Mouse (Mus musculus) left cerebral cortex, postnatal 36 days (tissue): ENCODE data around the gene Srebf1. TPM values are rescaled to one million over a fixed set of nuclear protein-coding genes. Genes with fewer than 3 reads are reported as not detected.

Experiments used
- DNase-seq, 2 experiments: peaks; one replicate each; pipeline ENCODE4 v3.0.0; 2021 to 2022; ENCODE audit warnings: low spot score in 2 of 2, mixed read lengths in 1 of 2
- intact Hi-C: fragments of 180-260 bp; cut with DNase I; formaldehyde crosslinking; loops from one replicate; pipeline ENCODE4 v1.15.1; 2025
- total RNA-seq, 2 experiments: library from RNA; stranded (reverse); gene quantifications; 2 replicates each; pipeline ENCODE4 v1.2.3; 2021

Gene Srebf1
- total RNA-seq, 2 experiments from 2014 or later, result 48.2 to 63.2 TPM

DNA sequence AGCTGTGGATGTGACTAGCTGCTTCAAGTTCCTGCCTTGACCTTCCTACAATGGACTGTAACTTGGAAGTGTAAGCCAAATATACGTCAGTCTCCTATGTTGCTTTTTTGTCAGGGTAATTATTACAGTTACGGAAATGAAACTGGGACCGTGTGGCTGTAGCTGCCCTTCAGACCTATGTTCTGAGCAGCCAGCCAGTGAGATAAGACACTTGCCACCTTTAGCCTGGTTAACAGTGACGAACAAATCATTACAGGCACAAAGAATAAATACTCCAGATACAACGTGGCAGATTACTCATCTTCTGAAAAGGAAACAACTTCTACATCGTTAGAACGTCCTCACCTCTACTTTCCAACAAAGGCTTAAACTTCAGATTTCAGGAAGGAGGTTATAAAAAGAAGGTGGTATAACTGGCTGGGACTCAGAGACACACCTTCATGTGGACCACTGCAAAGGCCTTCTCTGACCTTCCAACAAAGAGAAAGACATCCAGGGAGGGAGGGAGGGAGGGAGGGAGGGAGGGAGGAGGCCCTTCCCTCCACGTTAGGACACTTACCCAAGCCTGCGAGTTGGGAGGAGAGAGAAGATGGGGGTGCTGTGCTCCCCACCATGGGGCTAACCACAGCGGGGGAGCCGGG lies 22.2 kb upstream of the Srebf1 start:
- intact Hi-C loops, result no loop called here
- no peak for DNase-seq

DNA sequence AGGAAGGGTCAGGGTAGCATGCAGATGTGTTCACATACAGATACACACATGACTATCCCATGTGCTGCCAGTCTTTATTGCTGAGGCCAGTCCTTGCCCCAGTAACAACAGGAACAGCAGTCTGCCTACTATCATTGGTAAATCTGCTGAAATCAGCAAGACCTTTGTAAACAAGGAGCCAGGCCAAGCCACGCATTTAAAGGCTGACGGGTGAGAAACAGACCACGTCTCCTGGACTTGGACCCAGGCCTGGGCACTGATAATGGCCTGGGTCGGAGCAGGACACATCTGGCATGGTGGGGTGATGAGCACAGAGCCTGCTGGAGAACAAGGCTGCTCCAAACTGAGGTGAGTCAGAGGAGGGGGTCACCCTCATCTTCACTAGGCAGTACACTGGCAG lies 18.1 kb upstream of the Srebf1 start:
- intact Hi-C loops, result no loop called here
- no peak for DNase-seq

GRCm38 (mm10) chr11:60235351-60235750 lies 13.0 kb upstream of the Srebf1 start:
- no peak for DNase-seq
- intact Hi-C loops, result no loop called here

GRCm38 (mm10) chr11:60233235-60233634 lies 10.9 kb upstream of the Srebf1 start:
- no peak for DNase-seq
- intact Hi-C loops, result no loop called here

GRCm38 (mm10) chr11:60232441-60233058 lies 10.2 kb upstream of the Srebf1 start:
- no peak for DNase-seq
- intact Hi-C loops, result no loop called here

DNA sequence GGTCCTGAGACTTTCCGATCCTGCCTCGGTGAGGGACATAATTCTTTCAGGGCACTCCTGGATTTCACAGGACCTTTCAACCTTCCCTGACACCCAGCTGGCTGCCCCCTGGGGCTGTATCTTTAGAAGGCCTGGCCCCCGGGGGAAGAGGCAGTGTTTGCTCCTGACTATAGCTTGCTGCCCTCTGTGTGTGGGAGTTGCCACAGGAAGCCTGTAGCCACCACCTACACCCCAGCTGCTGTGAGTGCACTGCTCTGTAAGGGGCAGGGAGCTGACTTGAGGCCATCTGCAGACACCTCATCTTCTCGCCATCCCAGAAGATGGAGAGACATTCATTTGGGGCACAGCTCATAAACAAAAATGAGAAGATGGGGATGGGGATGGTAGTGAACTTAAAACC lies 9.6 kb upstream of the Srebf1 start:
- DNase-seq, result no peak
- intact Hi-C loops, result no loop called here

DNA sequence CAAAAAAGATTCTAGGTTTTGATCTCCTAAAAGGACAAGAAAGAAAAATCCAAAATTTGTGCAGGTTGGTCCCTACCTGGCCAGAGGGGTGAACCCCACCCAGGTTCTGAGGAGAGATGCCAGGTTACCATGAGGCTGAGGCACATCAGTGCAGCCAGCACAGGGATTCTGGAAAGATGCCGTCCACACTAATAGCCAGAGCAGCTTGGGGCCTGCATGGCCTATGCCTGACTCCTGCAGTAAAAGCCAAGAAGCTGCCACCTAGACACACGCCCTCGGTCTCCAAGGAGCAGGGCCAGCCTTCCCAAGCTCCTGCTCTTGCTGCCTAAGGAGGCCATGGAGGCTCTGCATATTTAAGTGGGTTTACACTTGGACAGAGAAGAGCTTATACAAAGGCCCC lies 8.9 kb upstream of the Srebf1 start:
- intact Hi-C loops, result no loop called here
- DNase-seq, result no peak

- intact Hi-C loops, result no loop called here
- no peak for DNase-seq
Observed at GRCm38 (mm10) chr11:60230512-60230911, 8.1 kb upstream of the Srebf1 start.

DNA sequence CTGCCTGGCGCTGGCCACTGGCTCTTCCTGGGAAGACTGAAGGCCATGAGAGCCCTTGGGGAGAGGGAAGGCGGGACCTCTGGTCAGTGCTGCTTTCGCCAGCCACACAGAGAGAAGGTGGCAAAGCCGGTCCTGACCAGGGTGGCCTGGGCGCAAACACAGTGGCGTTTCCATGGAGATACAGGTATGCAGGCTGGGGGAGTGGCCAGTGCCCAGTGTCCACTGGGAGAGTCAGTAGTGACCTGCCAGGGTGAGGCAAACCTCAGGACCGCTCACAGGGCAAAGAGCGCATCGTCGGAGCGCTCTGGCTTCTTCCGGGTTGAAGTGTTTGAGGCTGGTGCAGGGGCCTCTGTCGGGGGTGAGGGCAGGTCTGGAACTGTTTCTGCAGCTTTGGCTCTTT lies 7.4 kb upstream of the Srebf1 start:
- no peak for DNase-seq
- intact Hi-C loops, result no loop called here

DNA sequence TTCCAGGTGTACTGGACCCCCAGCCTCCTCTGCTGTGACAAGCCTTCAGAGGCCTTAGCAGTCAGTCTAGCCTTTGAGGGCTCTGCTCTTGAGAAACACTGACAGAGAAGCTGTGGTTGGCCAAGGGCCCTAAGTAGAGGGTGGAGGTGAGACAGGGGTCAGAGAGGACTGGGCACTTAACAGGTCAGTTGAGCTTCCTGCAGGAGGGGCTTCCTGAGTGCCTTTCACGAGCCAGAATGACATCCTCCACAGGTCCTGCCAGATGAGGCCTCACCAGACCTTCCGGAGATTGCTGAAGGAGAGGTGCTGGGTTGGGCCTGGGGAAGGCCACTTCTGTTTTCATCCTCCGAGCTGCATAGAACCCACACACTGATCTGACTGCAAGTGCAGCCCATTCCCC lies 6.1 kb upstream of the Srebf1 start:
- no peak for DNase-seq
- intact Hi-C loops, result no loop called here

- DNase-seq, result no peak
- intact Hi-C loops, result no loop called here
Observed at GRCm38 (mm10) chr11:60225874-60226273, 3.5 kb upstream of the Srebf1 start.

GRCm38 (mm10) chr11:60224676-60225075 lies 2.3 kb upstream of the Srebf1 start:
- intact Hi-C loops, result no loop called here

DNA sequence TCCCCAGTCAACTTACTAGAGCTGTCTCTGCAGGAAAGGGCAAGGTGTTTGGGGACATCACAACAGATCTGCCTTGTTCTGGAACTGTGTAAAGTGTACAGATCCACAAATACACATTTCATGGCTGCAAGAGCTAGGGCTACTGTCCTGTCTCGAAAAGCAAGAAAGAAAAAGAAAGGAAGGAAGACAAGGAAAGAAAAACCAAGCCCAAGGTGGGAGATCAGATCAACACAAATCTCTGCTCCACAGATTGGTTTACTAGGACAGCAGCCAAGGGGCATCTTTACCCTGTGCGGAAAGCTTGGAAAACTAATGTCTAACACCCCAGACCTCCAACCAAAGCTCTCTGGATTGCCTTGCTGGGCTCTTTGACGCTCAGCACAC lies 304 bp downstream of the Srebf1 start:
- intact Hi-C loops, result no loop called here
- DNase-seq, result no peak

More at GRCm38 (mm10) chr11:60224676-60225075, 2.3 kb upstream of the Srebf1 start:
- DNase-seq, result no peak

DNA sequence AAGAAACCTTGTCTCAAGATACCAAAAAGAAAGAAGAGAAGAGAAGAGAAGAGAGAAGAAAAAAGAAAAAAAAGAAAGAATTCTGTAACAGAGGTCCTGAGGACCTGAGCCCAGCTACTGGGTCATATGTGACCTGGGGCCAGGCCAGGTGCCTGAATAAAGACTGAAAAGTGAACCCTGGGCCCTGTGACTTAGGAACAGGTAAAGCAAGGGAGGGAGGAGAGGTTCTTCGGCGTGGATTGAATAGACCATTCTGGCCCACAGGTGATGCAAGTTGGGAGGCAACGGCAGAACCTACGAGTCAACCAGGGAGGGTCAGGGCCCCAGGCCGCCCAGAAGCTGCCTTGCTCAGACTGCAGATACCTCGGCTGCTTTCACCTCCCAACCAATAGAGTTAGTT lies 956 bp downstream of the Srebf1 start:
- intact Hi-C loops, result no loop called here
- no peak for DNase-seq

- DNase-seq, result peak; percentile 89
- intact Hi-C loops, result no loop called here
Observed at GRCm38 (mm10) chr11:60220291-60220804, 2.0 kb downstream of the Srebf1 start.

DNA sequence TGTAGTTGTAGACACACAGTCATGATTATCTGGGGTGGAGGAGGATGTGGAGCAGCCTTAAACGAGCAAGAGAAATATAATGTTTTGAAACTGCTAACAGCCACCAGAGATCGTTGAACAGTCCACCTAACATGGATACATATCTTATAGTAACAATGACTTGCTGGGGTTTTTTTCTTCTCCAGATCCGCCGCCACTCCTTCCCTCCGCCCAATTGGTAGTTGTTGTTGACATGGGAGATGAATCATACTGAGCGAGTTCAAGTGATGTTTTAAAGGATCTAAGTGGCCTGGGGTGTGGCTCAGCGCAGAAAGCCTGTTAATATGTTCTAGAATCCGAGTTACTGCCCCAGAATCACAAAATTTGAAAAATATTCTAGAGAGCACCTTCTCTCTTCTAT lies 2.8 kb downstream of the Srebf1 start:
- intact Hi-C loops, result no loop called here
- no peak for DNase-seq

- intact Hi-C loops, result no loop called here
- DNase-seq, result no peak
Observed at GRCm38 (mm10) chr11:60217467-60217866, 4.9 kb downstream of the Srebf1 start.

DNA sequence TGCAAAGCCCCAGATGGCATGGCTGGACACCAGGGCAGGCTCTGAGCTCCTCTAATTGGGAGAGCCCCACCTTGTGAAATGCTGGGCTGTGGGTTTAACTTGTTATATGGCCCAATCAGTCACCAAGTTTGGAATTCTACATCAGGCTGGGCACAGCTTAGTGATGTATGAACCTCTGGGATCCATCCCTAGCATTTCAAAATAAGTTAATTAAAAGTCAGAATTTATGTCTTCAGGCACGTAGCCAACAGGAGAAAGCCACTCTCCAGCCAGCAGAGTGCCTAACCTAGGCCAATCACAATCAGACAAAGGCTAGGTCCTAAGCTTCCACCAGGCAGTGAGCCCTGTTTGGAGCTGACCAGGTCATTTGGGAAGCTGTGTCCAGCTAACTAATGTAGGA lies 5.7 kb downstream of the Srebf1 start:
- intact Hi-C loops, result no loop called here
- no peak for DNase-seq

GRCm38 (mm10) chr11:60213266-60213665 lies 9.1 kb downstream of the Srebf1 start:
- intact Hi-C loops, result no loop called here

GRCm38 (mm10) chr11:60211761-60212160 lies 10.6 kb downstream of the Srebf1 start:
- intact Hi-C loops, result no loop called here
- no peak for DNase-seq

More at GRCm38 (mm10) chr11:60213266-60213665, 9.1 kb downstream of the Srebf1 start:
- no peak for DNase-seq

DNA sequence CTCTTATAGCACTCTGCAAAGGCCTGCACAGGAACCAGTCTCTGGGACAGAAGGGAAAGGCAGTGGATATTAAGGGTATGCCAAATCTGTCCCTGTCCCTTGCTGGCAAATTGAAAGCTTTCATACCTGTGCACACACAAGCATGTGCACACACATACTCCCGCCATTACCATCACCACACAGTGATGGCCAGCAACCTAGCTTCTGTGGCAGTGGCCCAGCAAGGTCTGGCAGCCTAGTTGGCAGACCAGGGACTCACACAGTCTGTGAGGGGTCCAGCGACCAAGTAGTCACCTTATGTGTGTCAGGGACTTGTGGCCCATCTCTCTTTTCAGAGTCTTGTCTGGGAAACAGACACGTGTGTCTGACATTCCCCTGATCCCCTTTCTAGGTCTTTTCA lies 11.2 kb downstream of the Srebf1 start:
- DNase-seq, result no peak
- intact Hi-C loops, result no loop called here
